1 mouse cellular context compared by ENCODE assay signal in genomic region chr17:35725286-35726232, GRCm38 (mm10).
A peak's percentile ranks its signal among the peaks of the same experiment; 100 is the strongest.
TF ChIP-seq lines count a peak whose summit lies in the region.

No protein-coding gene starts in this region.

TF ChIP-seq in CH12.LX, 34 proteins besides CTCF, POLR2A, EP300 and RAD21 (continued from another document):
- TF ChIP-seq SMC3 (IDR thresholded peaks at IDR 0.05; ENCODE audit: low read depth, low read length), result peak; percentile 89
